Mouse (Mus musculus) spleen, postnatal 14 days (tissue): ENCODE results near the gene Cenpp.

Experiments used
- DNase-seq, 2 experiments: peaks; one replicate each; pipeline ENCODE4 v3.0.0; 2021 to 2022; ENCODE audit warnings: low spot score in 2 of 2

Cenpp gene

DNA sequence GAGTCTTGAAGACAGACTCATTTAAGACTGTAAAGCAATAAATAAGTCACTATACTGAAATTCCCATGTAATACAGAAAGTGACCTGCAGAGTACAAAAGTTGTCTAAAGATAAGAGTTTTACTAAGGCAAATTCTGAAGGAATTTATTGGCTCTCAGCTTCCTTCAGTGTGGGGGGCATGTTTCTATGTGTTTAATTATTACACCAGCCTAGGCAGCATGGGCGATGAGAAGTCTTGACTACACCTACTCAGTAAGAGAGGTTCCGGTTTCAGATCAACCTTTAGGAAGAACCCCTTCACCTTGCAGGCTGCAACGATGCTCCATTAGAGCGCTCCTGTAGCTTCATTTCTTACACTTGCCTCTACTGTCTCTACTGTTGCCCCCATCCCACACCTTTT lies 121.9 kb downstream of the Cenpp start:
- no peak for DNase-seq

DNA sequence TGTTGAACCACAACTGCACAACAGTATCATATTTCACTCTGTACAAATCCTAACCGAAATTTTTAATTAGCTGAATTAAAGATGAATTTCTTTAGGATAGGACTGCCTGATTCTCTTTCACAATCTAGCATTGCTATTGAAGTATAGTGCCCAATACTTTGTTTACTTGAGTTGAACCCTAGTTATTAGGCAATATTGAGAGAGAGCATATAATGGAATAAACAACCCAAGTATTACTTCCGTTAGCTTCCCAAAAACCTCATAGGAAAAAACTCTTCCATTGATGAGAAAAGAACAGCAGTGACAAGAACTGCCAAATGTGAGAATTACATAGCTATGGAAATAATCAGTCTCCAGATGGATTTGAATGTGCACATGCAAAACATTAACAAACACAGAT lies 126.3 kb downstream of the Cenpp start:
- DNase-seq, result no peak

GRCm38 (mm10) chr13:49518761-49519160 lies 133.8 kb downstream of the Cenpp start:
- DNase-seq, result no peak

GRCm38 (mm10) chr13:49507176-49507575 lies 145.4 kb downstream of the Cenpp start:
- DNase-seq, result no peak

DNA sequence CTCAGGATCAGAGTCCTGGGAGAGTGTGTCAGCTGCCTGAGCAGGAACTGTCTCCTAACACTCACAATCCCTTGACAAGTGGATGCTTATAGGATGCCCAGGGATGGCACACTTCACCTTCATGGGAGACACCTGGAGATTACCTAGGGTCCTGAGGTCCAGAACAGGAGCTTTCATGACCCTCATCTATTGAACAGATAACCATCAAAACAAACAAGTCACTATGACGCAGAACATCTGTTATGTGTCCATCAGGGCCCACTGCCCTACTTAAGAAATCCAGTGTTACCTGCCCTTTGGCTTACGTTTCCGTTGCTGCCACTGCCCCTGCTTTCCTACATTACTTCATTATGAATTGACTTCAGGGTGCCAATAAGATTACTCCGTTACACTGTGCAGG lies 146.8 kb downstream of the Cenpp start:
- DNase-seq, result no peak

DNA sequence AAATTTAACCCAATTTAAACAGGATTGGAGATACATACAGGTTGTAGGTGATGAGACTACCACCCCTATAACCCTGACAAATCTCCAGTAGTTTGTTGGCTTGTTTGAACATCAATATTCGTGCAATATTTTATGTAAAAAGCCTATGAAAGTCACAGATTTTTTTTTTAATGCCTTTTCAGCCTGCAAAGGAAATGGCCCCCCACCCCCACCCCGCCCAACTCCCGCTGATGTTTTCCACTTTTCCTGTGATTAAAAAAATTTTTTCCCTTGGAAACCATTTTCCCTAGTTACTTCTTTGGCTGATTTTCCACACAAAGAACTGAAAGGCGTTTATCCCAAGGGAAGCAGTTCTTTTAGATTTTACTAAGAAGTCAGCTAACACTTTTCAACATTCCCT lies 148.1 kb downstream of the Cenpp start, which contains the start of gene Ecm2:
TSS of gene Ecm2 (plus strand) at position 301 of the 400 bp plus-strand sequence.
- no peak for DNase-seq

GRCm38 (mm10) chr13:49492376-49493368 lies 159.9 kb downstream of the Cenpp start, which contains the start of gene Tes3-ps:
Gene Tes3-ps (plus strand): TSS chr13:49493318.
- no peak for DNase-seq

- DNase-seq, result no peak
These were observed 167.2 kb downstream of the Cenpp start for GRCm38 (mm10) chr13:49485388-49485787.

GRCm38 (mm10) chr13:49480551-49480950 lies 172.0 kb downstream of the Cenpp start:
- DNase-seq, result no peak

- DNase-seq, result no peak
These were observed 172.5 kb downstream of the Cenpp start for GRCm38 (mm10) chr13:49480057-49480456.

DNA sequence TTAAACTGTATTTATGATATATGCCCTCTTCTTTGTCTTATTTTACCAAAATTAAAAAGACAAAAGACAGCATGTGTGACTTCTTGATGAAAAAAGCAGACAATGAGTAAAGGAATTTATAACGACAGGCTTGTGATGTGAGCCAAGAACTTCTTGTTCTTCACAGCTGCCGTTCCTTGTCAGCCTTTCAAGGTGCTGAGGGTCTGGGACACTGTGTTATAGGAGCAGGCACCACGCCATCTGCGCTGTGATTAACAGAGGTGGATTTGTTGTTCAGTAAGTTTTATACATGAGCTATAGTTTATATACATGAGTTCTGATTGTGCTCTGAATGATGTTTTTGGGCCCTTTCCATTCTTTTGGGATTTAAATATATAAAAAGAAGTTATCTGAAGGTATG lies 173.2 kb downstream of the Cenpp start:
- DNase-seq, result no peak

DNA sequence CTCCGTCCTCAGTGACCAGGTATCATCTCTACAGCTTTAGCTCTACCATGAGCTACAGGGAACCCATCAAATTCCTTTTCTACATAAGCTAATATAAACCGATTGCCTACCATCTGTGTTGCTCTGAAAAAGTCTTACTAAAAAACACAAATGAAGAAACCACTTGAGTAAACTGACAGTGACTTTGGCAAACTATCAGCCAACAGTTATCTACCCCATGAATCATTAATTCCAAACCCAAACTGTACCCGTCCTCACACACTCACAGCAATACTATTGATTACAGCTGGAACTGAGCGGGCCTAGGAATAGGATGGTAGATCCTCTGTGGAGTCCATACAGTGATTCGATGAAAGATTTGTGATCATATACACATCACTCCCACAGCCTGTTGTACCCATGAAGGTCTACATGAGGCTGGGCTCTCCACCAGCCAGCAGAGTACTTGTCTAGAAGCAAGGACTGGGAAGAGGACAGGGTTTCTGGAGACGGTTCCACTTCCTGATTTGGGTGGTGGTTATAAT lies 173.7 kb downstream of the Cenpp start:
- no peak for DNase-seq

DNA sequence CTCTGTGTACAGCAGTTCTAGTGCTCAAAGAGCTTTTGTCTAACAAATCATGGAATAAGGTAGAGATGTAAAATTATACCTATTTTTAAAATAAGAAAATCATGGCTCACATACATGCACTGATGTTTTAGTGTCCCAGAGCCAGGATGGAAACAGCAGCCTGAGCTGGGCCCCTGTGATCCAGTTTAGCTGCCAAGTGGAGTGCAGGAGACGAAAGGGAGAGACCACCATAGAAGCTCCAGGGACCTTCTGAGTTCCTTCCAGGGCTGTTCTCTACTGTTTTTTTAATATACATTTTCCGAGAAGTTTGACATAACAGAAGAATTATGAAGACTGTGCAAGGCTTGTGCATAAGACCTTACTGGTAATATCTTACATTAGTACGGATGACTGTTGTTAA lies 174.7 kb downstream of the Cenpp start:
- no peak for DNase-seq

- no peak for DNase-seq
These were observed 179.9 kb downstream of the Cenpp start for GRCm38 (mm10) chr13:49472676-49473005.

DNA sequence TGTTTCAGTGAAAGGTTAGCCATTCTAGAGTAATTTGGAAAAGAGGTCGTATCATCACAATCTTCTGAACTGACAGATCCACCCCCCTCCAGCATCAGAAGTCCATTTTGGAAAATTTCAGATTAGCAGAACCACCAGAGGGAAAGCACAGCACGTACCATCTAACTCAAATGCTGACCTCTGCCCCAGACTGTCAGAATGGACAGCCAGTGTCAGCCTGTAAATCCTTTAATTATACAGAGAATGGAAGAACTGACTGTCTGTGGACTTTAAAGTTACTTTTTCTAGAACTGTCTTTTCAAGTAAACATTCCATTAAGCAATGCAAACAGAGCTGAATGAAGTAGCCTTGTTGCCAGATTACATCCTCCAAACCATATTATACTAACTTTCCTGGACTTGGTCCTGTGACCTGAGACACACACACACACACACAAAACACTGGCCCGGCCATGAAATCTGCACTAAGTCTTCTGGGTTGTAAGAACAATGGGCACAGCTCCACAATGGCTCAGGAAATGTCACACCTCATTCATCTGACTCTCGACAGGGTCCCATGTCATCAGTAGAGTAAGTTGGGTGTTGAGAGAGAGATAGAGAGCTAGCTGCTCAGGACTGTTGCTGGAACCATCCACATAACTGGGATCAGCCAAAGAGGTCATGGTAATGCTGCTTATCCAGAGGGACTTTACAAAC lies 180.5 kb downstream of the Cenpp start:
- DNase-seq, result no peak

DNA sequence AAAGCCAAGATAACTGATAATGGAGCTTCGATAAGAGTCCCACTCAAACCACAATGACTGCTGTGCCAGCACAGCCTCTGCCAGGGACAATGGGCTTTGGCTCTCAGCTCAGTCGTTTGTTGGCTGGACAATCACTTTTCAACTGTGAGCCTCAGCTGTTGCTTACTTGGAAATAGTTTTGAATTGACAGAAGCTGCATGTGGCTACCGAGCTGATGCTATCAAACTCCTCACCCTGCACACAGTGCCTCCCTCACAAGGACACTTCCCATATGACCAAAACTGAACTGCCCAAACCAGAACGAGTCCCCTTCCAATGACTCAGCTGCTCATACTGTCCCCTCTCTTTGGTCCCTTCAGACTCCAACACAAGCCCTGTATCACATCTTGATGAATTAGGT lies 181.8 kb downstream of the Cenpp start:
- DNase-seq, result no peak

DNA sequence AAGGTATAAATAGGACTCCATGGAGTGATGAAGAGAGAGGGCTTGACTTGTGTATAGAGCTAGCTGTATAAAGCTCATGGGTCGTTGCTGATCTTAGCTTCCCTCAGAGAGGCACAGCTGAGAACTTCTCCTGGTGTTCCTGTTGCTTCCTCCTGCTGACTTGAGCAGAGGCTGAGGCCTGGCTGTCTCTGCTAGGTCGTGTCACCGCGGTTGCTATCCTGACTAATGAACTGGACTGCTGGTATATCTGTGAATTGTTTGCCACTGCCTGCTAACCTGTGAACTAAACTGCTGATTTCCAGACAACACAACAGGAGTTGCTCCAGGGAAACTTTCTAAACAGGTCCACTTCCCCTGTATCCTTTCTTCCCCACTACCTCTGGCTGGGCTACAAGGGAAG lies 182.3 kb downstream of the Cenpp start:
- DNase-seq, result no peak

DNA sequence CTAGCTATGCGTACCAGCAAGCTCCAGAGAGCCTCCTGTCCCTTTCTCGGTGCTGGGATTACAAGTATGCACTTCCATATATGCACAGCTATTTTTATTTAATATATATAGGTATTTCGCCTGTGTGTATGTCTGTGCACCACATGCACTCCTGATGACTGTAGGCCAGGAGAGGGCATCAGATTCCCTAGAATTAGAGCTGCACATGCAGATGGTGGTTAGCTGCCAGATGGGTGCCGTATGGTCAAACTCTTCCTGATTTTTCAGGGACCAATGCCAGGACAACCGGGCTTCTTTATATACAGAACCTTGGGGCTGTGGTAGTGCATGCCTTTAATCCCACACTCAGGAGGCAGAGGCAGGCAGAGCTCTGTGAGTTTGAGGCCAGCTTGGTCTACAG lies 183.6 kb downstream of the Cenpp start:
- DNase-seq, result no peak

GRCm38 (mm10) chr13:49467585-49467984 lies 185.0 kb downstream of the Cenpp start:
- DNase-seq, result no peak

DNA sequence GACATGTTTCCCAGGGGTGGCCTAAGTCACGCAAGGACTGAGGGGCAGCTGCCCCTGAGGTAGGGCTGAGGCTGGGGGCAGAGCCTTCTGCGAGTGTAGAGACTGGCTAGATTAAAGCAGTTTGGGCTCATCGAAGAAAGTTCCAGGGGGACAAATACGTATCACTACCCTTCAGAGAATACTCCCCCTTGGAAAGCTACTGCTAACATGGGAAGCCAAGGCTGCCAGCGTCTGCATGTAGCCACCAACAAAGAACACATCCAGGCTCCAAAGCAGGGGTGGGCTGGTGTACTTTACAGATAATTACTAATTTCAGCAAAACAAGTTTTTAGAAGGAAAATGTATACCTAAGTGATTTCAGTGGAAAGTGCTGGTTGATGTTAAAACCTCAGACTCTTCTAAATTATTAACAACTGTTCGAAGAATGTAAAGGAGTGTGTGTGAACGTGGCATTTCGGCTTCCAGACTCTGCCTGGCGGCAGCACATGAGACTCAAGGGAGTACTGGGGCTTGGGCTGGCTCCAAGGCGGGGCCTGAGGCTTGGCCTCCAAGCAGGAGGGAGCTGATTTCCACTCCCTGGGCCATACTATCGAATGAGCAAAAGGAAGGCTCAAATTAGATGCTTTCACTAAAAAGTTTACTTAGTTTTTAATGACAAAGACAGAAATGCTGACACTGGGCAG lies 186.1 kb downstream of the Cenpp start:
- no peak for DNase-seq

GRCm38 (mm10) chr13:49465875-49466274 lies 186.7 kb downstream of the Cenpp start:
- DNase-seq, result no peak

DNA sequence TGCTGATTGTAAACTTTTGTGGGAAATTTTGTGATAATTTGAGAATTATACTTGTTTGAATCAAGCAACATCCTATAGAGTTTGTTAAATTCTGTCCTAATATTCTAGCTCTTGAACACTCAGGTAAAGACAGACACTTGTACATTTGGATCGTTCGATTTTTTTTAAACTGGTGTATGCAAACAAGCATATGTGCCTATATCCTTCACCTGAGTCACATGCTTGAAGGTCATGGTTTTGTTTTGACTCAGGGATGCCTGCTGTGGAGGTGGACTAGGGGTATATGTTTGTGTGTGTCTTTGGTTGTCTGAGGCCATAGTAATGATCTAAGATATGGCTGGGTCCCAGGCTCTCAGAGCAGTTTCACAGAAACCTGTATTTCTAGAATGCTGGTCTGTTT lies 189.7 kb downstream of the Cenpp start:
- DNase-seq, result no peak
